Mouse (Mus musculus) liver, embryonic 14.5 days (tissue): ENCODE measurements around the gene Nop58.

Experiments used
- CTCF ChIP-seq: IDR thresholded peaks from 2 replicates; pipeline ENCODE4 v1.5.1; 2016; ENCODE audit warnings: antibody characterized with exemption, low read depth, control low read depth
- EP300 ChIP-seq: IDR thresholded peaks from 2 replicates; pipeline ENCODE4 v1.6.1; 2016; ENCODE audit warnings: antibody characterized with exemption, low read depth

DNA sequence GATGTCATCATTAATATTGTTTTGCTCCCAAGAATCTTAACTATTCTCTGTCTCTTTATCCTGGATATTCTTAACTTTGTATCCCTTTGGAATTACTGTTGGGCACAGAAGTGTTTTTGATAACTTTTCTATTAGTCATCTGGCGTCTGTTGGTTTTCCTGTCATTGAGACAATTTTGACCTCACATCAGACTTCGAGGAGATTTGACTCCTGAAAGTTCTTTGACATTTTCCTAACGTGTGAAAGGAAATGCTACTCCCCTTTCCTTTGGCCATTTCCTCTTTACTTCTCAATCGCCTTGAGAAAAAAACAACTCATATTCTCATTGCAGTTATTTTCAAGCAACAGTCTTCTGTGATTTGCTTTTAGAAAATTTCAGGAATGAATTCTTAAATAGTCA is 80.5 kb downstream of the Nop58 start:
- TF ChIP-seq CTCF: no peak
- TF ChIP-seq EP300: no peak
